In the genomic region with DNA sequence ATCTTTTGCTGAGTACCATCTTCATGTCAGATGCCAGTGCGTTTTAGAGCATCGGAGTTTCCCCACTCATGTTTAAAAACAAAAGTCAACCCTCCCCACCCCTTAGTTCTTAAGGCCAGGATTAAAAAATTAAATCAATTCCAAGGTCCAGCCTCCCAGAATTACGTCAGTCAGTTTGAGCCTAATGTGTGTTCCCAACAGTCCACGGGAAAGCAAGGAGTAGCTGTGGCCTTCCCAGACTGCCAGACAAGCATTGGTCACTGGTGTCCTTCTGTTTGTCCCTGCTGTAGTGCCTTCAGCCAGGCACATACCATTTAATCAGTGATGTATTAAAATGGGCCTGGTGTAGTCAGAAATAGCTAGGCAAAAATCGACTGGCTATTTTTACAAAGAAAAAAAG, we compare ENCODE assay signal across 10 mouse cellular contexts.
DNase-seq lines count a peak whose midpoint lies in the region.
"Had no signal": no experiment of that assay in that cellular context is flagged by ENCODE, and none has a peak within 500 bp of the region (broad histone marks: within the 10 kb centered on the region; RNA-seq: fewer than 3 reads in every experiment).

No protein-coding gene starts in this region.

- H3K36me3 ChIP-seq in embryonic facial prominence, embryonic 10.5 days (replicated peaks): no peaks in the 10 kb centered on the region
- H3K36me3 ChIP-seq: hindbrain, embryonic 10.5 days had no signal

- peaks cover 39% of the 10 kb centered on the region for H3K4me1 ChIP-seq in embryonic facial prominence, embryonic 10.5 days

- WGBS in embryonic facial prominence, embryonic 10.5 days: 78% methylated on average over 5 of the region's 5 CpGs

- H3K4me3 ChIP-seq in embryonic facial prominence, embryonic 10.5 days: no peak overlapping the region
- H3K4me3 ChIP-seq: hindbrain, embryonic 10.5 days had no signal

- H3K9me3 ChIP-seq in embryonic facial prominence, embryonic 10.5 days: no peaks in the 10 kb centered on the region
- H3K9me3 ChIP-seq: hindbrain, embryonic 10.5 days had no signal

- no peaks in the 10 kb centered on the region for H3K27me3 ChIP-seq in embryonic facial prominence, embryonic 10.5 days (replicated peaks; ENCODE audit: low read depth, poor library complexity, severe bottlenecking)

- H3K27ac ChIP-seq in embryonic facial prominence, embryonic 10.5 days (replicated peaks): 0 out of 2 replicates have a peak overlapping the region, but pooled peaks have one; percentile 69

- DNase-seq in heart, adult 8-10 months (ENCODE audit: low spot score): peak; percentile 68
- DNase-seq in heart, postnatal 36 days: no peak
- DNase-seq in Muller cell, postnatal 12 days (ENCODE audit: inconsistent ontology term): peak; percentile 64
- DNase-seq in embryonic facial prominence, embryonic 10.5 days (ENCODE audit: low spot score): no peak
- peak; percentile 54 for DNase-seq in kidney, adult 9 months
- DNase-seq in urinary bladder, adult 18-20 months (ENCODE audit: low spot score in 2 of 2): no peak
- DNase-seq in layer of hippocampus, adult 11-12 months (ENCODE audit: low spot score): no peak
- DNase-seq in urinary bladder, postnatal 36 days (ENCODE audit: low spot score in 2 of 2): no peak
- DNase-seq: cerebellum, postnatal 36 days had no signal

- intact Hi-C loops in heart, postnatal 36 days (cut with DNase I): no loop called here

Comparison
In these comparisons a context has a peak if more than half of its experiments do, and no peak if none do; other contexts are left out.
1. DNase-seq: peak in heart, adult 8-10 months (single experiment), Muller cell, postnatal 12 days (single experiment) and kidney, adult 9 months (single experiment); none in heart, postnatal 36 days (0 of 2), embryonic facial prominence, embryonic 10.5 days (single experiment), urinary bladder, adult 18-20 months (0 of 2), layer of hippocampus, adult 11-12 months (single experiment) and urinary bladder, postnatal 36 days (0 of 2).